Mouse (Mus musculus) embryonic facial prominence, embryonic 15.5 days (tissue): ENCODE measurements around the gene Tmc1. TPM values are rescaled to one million over a fixed set of nuclear protein-coding genes. Genes with fewer than 3 reads are reported as not detected.

Experiments
- polyA plus RNA-seq: library from polyadenylated mRNA; unstranded; fragments of >200 nt; fragmentation: Nextera tagmentation; extraction: Ambion mirVana; gene quantifications from 2 replicates; pipeline ENCODE4 v1.2.1, GENCODE M21; 2015

Gene Tmc1
- polyA plus RNA-seq, 1 experiment from 2014 or later = 0.17 TPM

Other genes starting within 250 kb of the Tmc1 start
- gene Aldh1a7, start 226.6 kb downstream of the Tmc1 start, polyA plus RNA-seq = 9.8 and 10.9 TPM in 2 replicates